Mouse (Mus musculus): ENCODE measurements around the gene Ppm1h. TPM values are rescaled to one million over a fixed set of nuclear protein-coding genes. Genes with fewer than 3 reads are reported as not detected.
"Not testable (repeated sequence)": the region's sequence is repeated elsewhere in the genome, so short reads cannot be mapped to it uniquely, and the experiment has no call there.

Gene Ppm1h
- polyA plus RNA-seq, 1 experiment from 2014 or later = 5.9 TPM

GRCm38 (mm10) chr10:122957918-122958317, 279.4 kb downstream of the Ppm1h start:
- ATAC-seq (ENCODE audit: low FRiP score) = no peak
- WGBS = 80% methylated on average over 2 of the region's 2 CpGs
- no peak overlapping the region for H3K27ac ChIP-seq (ENCODE audit: low read depth, low read length)
- H3K4me1 ChIP-seq (ENCODE audit: control insufficient read depth, insufficient read depth, low read length) = no peaks in the 10 kb centered on the region
- no peak overlapping the region for H3K9ac ChIP-seq (ENCODE audit: low read length)
- no peak for DNase-seq (ENCODE audit: low spot score, missing footprints)
- no peak overlapping the region for H3K4me3 ChIP-seq (ENCODE audit: low read depth, low read length)
- H3K9me3 ChIP-seq (ENCODE audit: control insufficient read depth, low read length) = no peaks in the 10 kb centered on the region
- H3K4me2 ChIP-seq = no peak overlapping the region
- no peaks in the 10 kb centered on the region for H3K36me3 ChIP-seq (ENCODE audit: control insufficient read depth, insufficient read depth, low read length)
- H3K27me3 ChIP-seq (ENCODE audit: control insufficient read depth, insufficient read depth, low read length) = no peaks in the 10 kb centered on the region

- DNase-seq (ENCODE audit: low spot score, missing footprints) (no peak), ATAC-seq (ENCODE audit: low FRiP score) (no peak)
- Histone ChIP-seq H3K36me3 (ENCODE audit: control insufficient read depth, insufficient read depth, low read length) (no peaks in the 10 kb centered on the region), H3K9me3 (ENCODE audit: control insufficient read depth, low read length) (no peaks in the 10 kb centered on the region), H3K4me3 (ENCODE audit: low read depth, low read length) (no peak overlapping the region), H3K9ac (ENCODE audit: low read length) (no peak overlapping the region), H3K4me1 (ENCODE audit: control insufficient read depth, insufficient read depth, low read length) (peaks cover 5% of the 10 kb centered on the region; the same call in 1 of the 2 replicates), H3K27me3 (ENCODE audit: control insufficient read depth, insufficient read depth, low read length) (no peaks in the 10 kb centered on the region), H3K27ac (ENCODE audit: low read depth, low read length) (no peak overlapping the region), H3K4me2 (no peak overlapping the region)
- WGBS = 83% methylated on average over 5 of the region's 5 CpGs
These were observed 280.1 kb downstream of the Ppm1h start for GRCm38 (mm10) chr10:122958699-122959098.

GRCm38 (mm10) chr10:122960216-122960615, 281.7 kb downstream of the Ppm1h start:
- no peak for DNase-seq (ENCODE audit: low spot score, missing footprints)
- WGBS = 86% methylated on average over 16 of the region's 16 CpGs
- H3K4me2 ChIP-seq = no peak overlapping the region
- H3K27ac ChIP-seq (ENCODE audit: low read depth, low read length) = no peak overlapping the region
- ATAC-seq (ENCODE audit: low FRiP score) = no peak
- H3K27me3 ChIP-seq (ENCODE audit: control insufficient read depth, insufficient read depth, low read length) = no peaks in the 10 kb centered on the region
- H3K9ac ChIP-seq (ENCODE audit: low read length) = no peak overlapping the region
- no peak overlapping the region for H3K4me3 ChIP-seq (ENCODE audit: low read depth, low read length)
- peaks cover 12% of the 10 kb centered on the region for H3K4me1 ChIP-seq (ENCODE audit: control insufficient read depth, insufficient read depth, low read length)
- H3K36me3 ChIP-seq (ENCODE audit: control insufficient read depth, insufficient read depth, low read length) = no peaks in the 10 kb centered on the region
- H3K9me3 ChIP-seq (ENCODE audit: control insufficient read depth, low read length) = no peaks in the 10 kb centered on the region

GRCm38 (mm10) chr10:122960738-122961137, 282.2 kb downstream of the Ppm1h start:
- no peak for ATAC-seq (ENCODE audit: low FRiP score)
- peaks cover 12% of the 10 kb centered on the region for H3K4me1 ChIP-seq (ENCODE audit: control insufficient read depth, insufficient read depth, low read length)

GRCm38 (mm10) chr10:122961494-122961893, 282.9 kb downstream of the Ppm1h start:
- ATAC-seq (ENCODE audit: low FRiP score) (no peak), DNase-seq (ENCODE audit: low spot score, missing footprints) (no peak)
- H3K27me3 ChIP-seq (ENCODE audit: control insufficient read depth, insufficient read depth, low read length) = no peaks in the 10 kb centered on the region
- H3K36me3 ChIP-seq (ENCODE audit: control insufficient read depth, insufficient read depth, low read length) = no peaks in the 10 kb centered on the region
- no peak overlapping the region for H3K4me2 ChIP-seq
- WGBS = 74% methylated on average over 9 of the region's 9 CpGs
- H3K9ac ChIP-seq (ENCODE audit: low read length) = no peak overlapping the region
- no peaks in the 10 kb centered on the region for H3K9me3 ChIP-seq (ENCODE audit: control insufficient read depth, low read length)
- H3K27ac ChIP-seq (ENCODE audit: low read depth, low read length) = no peak overlapping the region
- no peak overlapping the region for H3K4me3 ChIP-seq (ENCODE audit: low read depth, low read length)
- peaks cover 12% of the 10 kb centered on the region for H3K4me1 ChIP-seq (ENCODE audit: control insufficient read depth, insufficient read depth, low read length)

More at GRCm38 (mm10) chr10:122960738-122961137, 282.2 kb downstream of the Ppm1h start:
- Histone ChIP-seq H3K9ac (ENCODE audit: low read length) (no peak overlapping the region), H3K9me3 (ENCODE audit: control insufficient read depth, low read length) (no peaks in the 10 kb centered on the region), H3K27me3 (ENCODE audit: control insufficient read depth, insufficient read depth, low read length) (no peaks in the 10 kb centered on the region), H3K4me2 (no peak overlapping the region), H3K36me3 (ENCODE audit: control insufficient read depth, insufficient read depth, low read length) (no peaks in the 10 kb centered on the region), H3K4me3 (ENCODE audit: low read depth, low read length) (no peak overlapping the region), H3K27ac (ENCODE audit: low read depth, low read length) (no peak overlapping the region)
- WGBS = 62% methylated on average over 16 of the region's 16 CpGs
- DNase-seq (ENCODE audit: low spot score, missing footprints) = no peak

- Histone ChIP-seq H3K27me3 (ENCODE audit: control insufficient read depth, insufficient read depth, low read length) (no peaks in the 10 kb centered on the region), H3K4me3 (ENCODE audit: low read depth, low read length) (no peak overlapping the region), H3K9ac (ENCODE audit: low read length) (no peak overlapping the region), H3K9me3 (ENCODE audit: control insufficient read depth, low read length) (no peaks in the 10 kb centered on the region), H3K36me3 (ENCODE audit: control insufficient read depth, insufficient read depth, low read length) (no peaks in the 10 kb centered on the region), H3K4me2 (no peak overlapping the region), H3K4me1 (ENCODE audit: control insufficient read depth, insufficient read depth, low read length) (peaks cover 12% of the 10 kb centered on the region), H3K27ac (ENCODE audit: low read depth, low read length) (no peak overlapping the region)
- 60% methylated on average over 9 of the region's 9 CpGs for WGBS
- DNase-seq (ENCODE audit: low spot score, missing footprints) = no peak
- no peak for ATAC-seq (ENCODE audit: low FRiP score)
These were observed 284.1 kb downstream of the Ppm1h start for GRCm38 (mm10) chr10:122962651-122963050.

GRCm38 (mm10) chr10:122963463-122964240, 285.1 kb downstream of the Ppm1h start:
- H3K36me3 ChIP-seq (ENCODE audit: control insufficient read depth, insufficient read depth, low read length) = no peaks in the 10 kb centered on the region
- WGBS = 1% methylated on average over 21 of the region's 21 CpGs
- ATAC-seq (ENCODE audit: low FRiP score) (peak; percentile 54), DNase-seq (ENCODE audit: low spot score, missing footprints) (peak; percentile 96)
- H3K9me3 ChIP-seq (ENCODE audit: control insufficient read depth, low read length) = no peaks in the 10 kb centered on the region
- peak overlapping the region; percentile 59 for H3K9ac ChIP-seq (ENCODE audit: low read length)
- H3K27me3 ChIP-seq (ENCODE audit: control insufficient read depth, insufficient read depth, low read length) = no peaks in the 10 kb centered on the region
- peak overlapping the region; percentile 20; the same call in 1 of the 2 replicates for H3K4me3 ChIP-seq (ENCODE audit: low read depth, low read length)
- H3K4me2 ChIP-seq = peak overlapping the region; percentile 58
- peaks cover 12% of the 10 kb centered on the region for H3K4me1 ChIP-seq (ENCODE audit: control insufficient read depth, insufficient read depth, low read length)
- peak overlapping the region; percentile 14; the same call in 1 of the 2 replicates for H3K27ac ChIP-seq (ENCODE audit: low read depth, low read length)

- Histone ChIP-seq H3K27me3 (ENCODE audit: control insufficient read depth, insufficient read depth, low read length) (no peaks in the 10 kb centered on the region), H3K36me3 (ENCODE audit: control insufficient read depth, insufficient read depth, low read length) (no peaks in the 10 kb centered on the region), H3K9ac (ENCODE audit: low read length) (peak overlapping the region; percentile 59; the same call in 1 of the 2 replicates), H3K4me3 (ENCODE audit: low read depth, low read length) (no peak overlapping the region), H3K27ac (ENCODE audit: low read depth, low read length) (peak overlapping the region; percentile 2; the same call in 1 of the 2 replicates), H3K4me1 (ENCODE audit: control insufficient read depth, insufficient read depth, low read length) (peaks cover 12% of the 10 kb centered on the region), H3K9me3 (ENCODE audit: control insufficient read depth, low read length) (no peaks in the 10 kb centered on the region), H3K4me2 (peak overlapping the region; percentile 58)
- peak; percentile 47 for ATAC-seq (ENCODE audit: low FRiP score)
- DNase-seq (ENCODE audit: low spot score, missing footprints) = no peak
- WGBS = 23% methylated on average over 4 of the region's 4 CpGs
These were observed 285.7 kb downstream of the Ppm1h start for GRCm38 (mm10) chr10:122964241-122964636.

GRCm38 (mm10) chr10:122965650-122966049, 287.1 kb downstream of the Ppm1h start:
- H3K4me2 ChIP-seq; H3K9me3 ChIP-seq (ENCODE audit: control insufficient read depth, low read length); H3K9ac ChIP-seq (ENCODE audit: low read length); DNase-seq (ENCODE audit: low spot score, missing footprints); ATAC-seq (ENCODE audit: low FRiP score); H3K36me3 ChIP-seq (ENCODE audit: control insufficient read depth, insufficient read depth, low read length); H3K27ac ChIP-seq (ENCODE audit: low read depth, low read length); H3K4me3 ChIP-seq (ENCODE audit: low read depth, low read length); H3K27me3 ChIP-seq (ENCODE audit: control insufficient read depth, insufficient read depth, low read length): not testable (repeated sequence)
- H3K4me1 ChIP-seq (ENCODE audit: control insufficient read depth, insufficient read depth, low read length) = peaks cover 12% of the 10 kb centered on the region
- 98% methylated on average over 4 of the region's 5 CpGs for WGBS

Data from midbrain, embryonic 11.5 days (tissue).